Mouse (Mus musculus): ENCODE data around the gene Efna2. TPM values are rescaled to one million over a fixed set of nuclear protein-coding genes. Genes with fewer than 3 reads are reported as not detected.

The Efna2 gene
- polyA plus RNA-seq, 1 experiment: 0.10 TPM

DNA sequence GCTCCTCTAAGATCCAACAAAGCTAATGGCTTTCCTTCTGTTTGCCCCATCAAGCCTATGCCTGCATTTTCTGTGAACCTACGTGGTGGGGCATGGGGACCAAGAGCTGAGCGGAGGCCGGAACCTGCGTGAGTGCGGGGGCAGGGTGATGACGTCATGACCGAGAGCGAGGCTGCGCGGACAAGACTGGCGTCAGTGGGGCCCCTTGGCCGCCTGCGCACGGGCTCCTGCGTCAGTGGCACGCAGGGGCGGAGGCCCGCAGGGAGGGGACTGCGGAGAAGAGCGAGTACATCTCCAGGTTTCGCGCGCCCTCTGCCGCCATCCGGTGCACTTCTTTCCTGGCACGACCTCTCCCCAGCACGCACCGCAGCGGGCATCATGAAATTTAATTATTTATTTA, 38.0 kb upstream of the Efna2 start:
- Histone ChIP-seq H3K9me3 (ENCODE audit: control insufficient read depth, low read length) (peaks cover 5% of the 10 kb centered on the region; the same call in 1 of the 2 replicates), H3K4me3 (replicated peaks) (peak overlapping the region; percentile 86), H3K36me3 (ENCODE audit: control insufficient read depth) (peaks cover 34% of the 10 kb centered on the region), H3K4me1 (ENCODE audit: control insufficient read depth) (peaks cover 96% of the 10 kb centered on the region), H3K27me3 (ENCODE audit: control insufficient read depth) (peaks cover 41% of the 10 kb centered on the region)
- TF ChIP-seq TAL1 (IDR thresholded peaks at IDR 0.05; ENCODE audit: low read length): no peak
- no peak for TF ChIP-seq GATA1 (IDR thresholded peaks at IDR 0.05; ENCODE audit: low read length)

DNA sequence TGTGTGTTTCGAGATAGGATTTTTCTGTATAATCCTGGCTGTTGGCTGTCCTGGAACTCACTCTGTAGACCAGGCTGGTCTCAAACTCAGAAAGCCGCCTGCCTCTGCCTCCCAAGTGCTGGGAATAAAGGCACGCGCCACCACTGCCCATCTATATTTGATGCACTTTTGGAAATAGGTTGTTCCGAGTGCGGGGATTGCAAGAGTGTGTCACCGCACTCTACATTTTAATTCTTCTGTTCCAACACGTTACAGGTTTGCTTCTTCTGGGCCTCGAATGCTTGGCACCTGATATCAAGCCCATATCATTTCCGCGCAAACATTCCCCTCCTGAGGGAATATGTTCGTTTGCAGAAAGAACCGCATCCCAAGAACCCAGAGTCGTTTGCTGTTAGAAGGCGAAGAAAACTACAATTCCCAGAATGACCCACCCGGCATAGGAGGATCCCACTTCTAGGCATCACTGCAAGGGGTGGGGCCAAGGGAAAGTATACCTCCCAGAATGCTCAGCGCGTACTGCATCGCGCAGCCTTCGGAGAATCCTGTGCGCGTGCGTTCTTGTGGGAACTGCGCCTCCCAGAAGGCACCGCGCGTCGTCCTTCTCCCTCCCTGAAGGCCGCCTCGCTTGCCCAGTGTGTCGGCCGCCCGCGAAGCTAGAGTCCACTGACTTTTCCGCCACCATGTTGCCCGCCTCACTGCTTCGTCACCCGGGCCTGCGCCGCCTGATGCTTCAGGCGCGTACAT, 37.3 kb upstream of the Efna2 start:
- Histone ChIP-seq H3K27me3 (ENCODE audit: control insufficient read depth) (peaks cover 34% of the 10 kb centered on the region), H3K9me3 (ENCODE audit: control insufficient read depth, low read length) (peaks cover 2% of the 10 kb centered on the region; the same call in 1 of the 2 replicates), H3K36me3 (ENCODE audit: control insufficient read depth) (peaks cover 41% of the 10 kb centered on the region), H3K4me3 (replicated peaks) (peak overlapping the region; percentile 86), H3K4me1 (ENCODE audit: control insufficient read depth) (peaks cover 98% of the 10 kb centered on the region)
- no peak for TF ChIP-seq TAL1 (IDR thresholded peaks at IDR 0.05; ENCODE audit: low read length)
- TF ChIP-seq GATA1 (IDR thresholded peaks at IDR 0.05; ENCODE audit: low read length): no peak

DNA sequence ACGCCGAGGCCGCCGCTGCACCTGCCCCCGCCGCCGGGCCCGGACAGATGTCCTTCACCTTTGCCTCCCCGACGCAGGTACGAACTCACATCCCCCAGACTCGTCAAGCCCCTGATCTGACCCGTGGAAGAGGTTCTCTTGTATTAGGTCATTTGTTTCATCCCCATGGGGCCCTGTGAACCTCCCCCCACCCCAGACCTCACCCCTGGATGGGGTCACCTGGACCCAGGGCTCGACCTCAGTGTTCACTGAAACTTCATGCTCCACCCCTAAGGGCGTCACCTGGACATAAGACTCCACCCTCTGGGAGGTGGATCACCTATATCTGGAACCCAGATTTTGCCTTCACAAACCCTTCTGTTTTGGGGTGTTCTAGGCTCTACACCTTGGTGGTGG, 36.8 kb upstream of the Efna2 start:
- Histone ChIP-seq H3K36me3 (ENCODE audit: control insufficient read depth) (peaks cover 46% of the 10 kb centered on the region), H3K4me3 (replicated peaks) (peak overlapping the region; percentile 86), H3K4me1 (ENCODE audit: control insufficient read depth) (peaks cover 98% of the 10 kb centered on the region), H3K9me3 (ENCODE audit: control insufficient read depth, low read length) (no peaks in the 10 kb centered on the region; the same call in 1 of the 2 replicates), H3K27me3 (ENCODE audit: control insufficient read depth) (peaks cover 28% of the 10 kb centered on the region)
- TF ChIP-seq TAL1 (IDR thresholded peaks at IDR 0.05; ENCODE audit: low read length): no peak
- TF ChIP-seq GATA1 (IDR thresholded peaks at IDR 0.05; ENCODE audit: low read length): no peak

DNA sequence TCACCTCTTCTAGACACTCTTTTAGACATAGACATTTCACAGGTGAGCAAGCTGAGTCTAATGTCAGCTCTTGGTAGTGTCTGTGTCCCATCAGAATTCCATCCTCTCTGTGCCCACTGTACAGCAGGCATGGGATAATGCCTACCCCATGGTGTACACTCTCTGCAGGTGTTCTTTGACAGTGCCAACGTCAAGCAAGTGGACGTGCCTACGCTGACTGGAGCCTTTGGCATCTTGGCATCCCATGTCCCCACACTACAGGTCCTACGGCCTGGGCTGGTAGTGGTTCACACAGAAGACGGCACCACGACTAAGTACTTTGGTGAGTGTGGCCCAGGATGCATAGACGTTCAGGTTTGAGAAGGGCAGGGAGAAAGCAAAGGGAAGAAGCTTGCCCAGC, 35.6 kb upstream of the Efna2 start:
- Histone ChIP-seq H3K36me3 (ENCODE audit: control insufficient read depth) (peaks cover 48% of the 10 kb centered on the region), H3K9me3 (ENCODE audit: control insufficient read depth, low read length) (no peaks in the 10 kb centered on the region; the same call in 1 of the 2 replicates), H3K4me3 (replicated peaks) (peak overlapping the region; percentile 86), H3K4me1 (ENCODE audit: control insufficient read depth) (peaks cover 96% of the 10 kb centered on the region), H3K27me3 (ENCODE audit: control insufficient read depth) (peaks cover 17% of the 10 kb centered on the region)
- TF ChIP-seq GATA1 (IDR thresholded peaks at IDR 0.05; ENCODE audit: low read length) (no peak), TAL1 (IDR thresholded peaks at IDR 0.05; ENCODE audit: low read length) (no peak)

DNA sequence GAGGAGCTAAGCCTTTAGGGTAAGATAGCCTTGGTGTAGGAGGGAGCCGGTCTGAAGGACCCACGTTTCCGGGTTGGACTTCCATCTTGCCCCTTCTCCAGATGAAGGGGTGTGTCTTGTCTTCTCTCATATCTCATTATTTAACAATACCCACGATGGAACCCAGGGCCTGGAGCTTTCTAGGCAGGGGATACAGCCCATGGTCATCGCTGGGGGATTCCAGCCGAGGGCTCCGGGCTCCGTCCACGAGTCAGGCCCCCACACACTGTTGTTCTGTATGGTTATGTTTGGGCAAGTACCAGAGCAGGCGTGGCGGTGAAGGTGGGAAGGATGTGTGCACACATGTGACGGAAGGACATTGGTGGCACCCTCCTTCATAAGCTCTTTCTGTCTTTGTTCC, 35.1 kb upstream of the Efna2 start:
- peaks cover 12% of the 10 kb centered on the region for H3K27me3 ChIP-seq (ENCODE audit: control insufficient read depth)
- TF ChIP-seq TAL1 (IDR thresholded peaks at IDR 0.05; ENCODE audit: low read length) (no peak), GATA1 (IDR thresholded peaks at IDR 0.05; ENCODE audit: low read length) (no peak)
- peaks cover 95% of the 10 kb centered on the region for H3K4me1 ChIP-seq (ENCODE audit: control insufficient read depth)
- no peaks in the 10 kb centered on the region for H3K9me3 ChIP-seq (ENCODE audit: control insufficient read depth, low read length)
- peaks cover 48% of the 10 kb centered on the region for H3K36me3 ChIP-seq (ENCODE audit: control insufficient read depth)
- H3K4me3 ChIP-seq (replicated peaks): no peak overlapping the region

DNA sequence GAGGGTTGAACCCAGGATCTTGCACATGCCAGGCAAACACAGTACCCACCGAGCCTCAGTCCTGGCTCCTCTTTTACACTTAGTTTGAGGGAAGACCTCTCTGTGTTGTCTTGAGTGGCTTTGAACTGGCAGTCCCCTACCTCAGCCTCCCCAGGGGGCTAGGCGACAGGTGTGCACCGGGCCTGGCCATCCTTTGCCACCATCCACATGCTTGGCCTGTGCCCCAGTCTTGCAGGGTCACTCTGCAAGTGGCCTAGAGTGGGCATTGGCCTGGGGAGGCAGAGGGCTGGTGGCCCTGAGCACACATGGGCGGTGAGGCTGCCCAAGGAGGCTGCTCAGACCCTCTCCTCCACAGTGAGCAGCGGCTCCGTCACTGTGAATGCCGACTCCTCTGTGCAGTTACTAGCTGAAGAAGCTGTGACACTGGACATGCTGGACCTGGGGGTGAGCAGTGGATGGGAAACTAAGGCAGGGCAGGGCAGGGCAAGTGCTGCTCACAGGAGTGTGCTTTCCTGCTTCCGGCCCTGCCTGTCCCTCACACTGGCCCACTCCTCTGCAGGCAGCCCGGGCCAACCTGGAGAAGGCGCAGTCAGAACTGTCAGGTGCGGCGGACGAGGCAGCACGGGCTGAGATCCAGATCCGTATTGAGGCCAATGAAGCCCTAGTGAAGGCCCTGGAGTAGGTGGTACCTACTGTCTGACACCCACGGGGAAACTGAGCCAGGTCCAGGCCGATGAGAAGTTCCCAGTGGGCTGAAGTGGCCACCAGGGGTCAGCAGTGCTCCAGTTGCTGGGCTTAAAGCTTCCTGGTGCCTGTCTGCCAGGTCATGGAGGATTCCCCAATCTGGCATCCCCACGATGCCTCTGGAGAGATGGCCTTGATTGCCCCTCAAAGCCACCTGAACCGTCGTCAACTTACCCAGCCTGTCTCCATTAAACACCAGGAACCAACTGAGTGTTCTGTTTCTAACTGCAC, 34.1 kb upstream of the Efna2 start:
- peaks cover 55% of the 10 kb centered on the region for H3K36me3 ChIP-seq (ENCODE audit: control insufficient read depth)
- peaks cover 2% of the 10 kb centered on the region for H3K27me3 ChIP-seq (ENCODE audit: control insufficient read depth)
- H3K4me3 ChIP-seq (replicated peaks): no peak overlapping the region
- H3K4me1 ChIP-seq (ENCODE audit: control insufficient read depth): peaks cover 95% of the 10 kb centered on the region
- TF ChIP-seq GATA1 (IDR thresholded peaks at IDR 0.05; ENCODE audit: low read length): no peak
- no peak for TF ChIP-seq TAL1 (IDR thresholded peaks at IDR 0.05; ENCODE audit: low read length)
- H3K9me3 ChIP-seq (ENCODE audit: control insufficient read depth, low read length): no peaks in the 10 kb centered on the region

DNA sequence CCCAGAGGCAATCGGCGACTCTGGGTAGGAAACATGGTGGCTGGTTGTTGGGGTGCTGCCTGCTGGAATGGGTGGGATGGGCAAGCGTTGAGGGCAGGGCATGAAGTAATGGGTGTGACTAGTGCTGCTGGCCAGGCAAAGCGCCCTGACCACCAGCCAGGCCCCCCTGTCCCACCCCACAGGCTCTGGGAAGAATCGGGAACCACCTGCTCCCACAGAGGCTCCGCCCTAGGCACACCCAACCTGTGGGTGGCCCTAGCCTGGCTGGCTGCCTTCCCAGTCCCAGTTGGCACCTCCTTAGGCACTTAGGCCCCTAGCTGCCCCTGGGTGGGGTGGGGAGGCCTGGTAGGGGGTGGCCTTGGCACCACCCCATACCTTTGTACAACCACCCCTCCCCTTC, 33.4 kb upstream of the Efna2 start:
- no peak for TF ChIP-seq TAL1 (IDR thresholded peaks at IDR 0.05; ENCODE audit: low read length)
- no peak for TF ChIP-seq GATA1 (IDR thresholded peaks at IDR 0.05; ENCODE audit: low read length)
- peaks cover 62% of the 10 kb centered on the region for H3K36me3 ChIP-seq (ENCODE audit: control insufficient read depth)
- H3K4me3 ChIP-seq (replicated peaks): peak overlapping the region; percentile 95
- H3K4me1 ChIP-seq (ENCODE audit: control insufficient read depth): peaks cover 95% of the 10 kb centered on the region
- no peaks in the 10 kb centered on the region for H3K9me3 ChIP-seq (ENCODE audit: control insufficient read depth, low read length)
- H3K27me3 ChIP-seq (ENCODE audit: control insufficient read depth): no peaks in the 10 kb centered on the region

DNA sequence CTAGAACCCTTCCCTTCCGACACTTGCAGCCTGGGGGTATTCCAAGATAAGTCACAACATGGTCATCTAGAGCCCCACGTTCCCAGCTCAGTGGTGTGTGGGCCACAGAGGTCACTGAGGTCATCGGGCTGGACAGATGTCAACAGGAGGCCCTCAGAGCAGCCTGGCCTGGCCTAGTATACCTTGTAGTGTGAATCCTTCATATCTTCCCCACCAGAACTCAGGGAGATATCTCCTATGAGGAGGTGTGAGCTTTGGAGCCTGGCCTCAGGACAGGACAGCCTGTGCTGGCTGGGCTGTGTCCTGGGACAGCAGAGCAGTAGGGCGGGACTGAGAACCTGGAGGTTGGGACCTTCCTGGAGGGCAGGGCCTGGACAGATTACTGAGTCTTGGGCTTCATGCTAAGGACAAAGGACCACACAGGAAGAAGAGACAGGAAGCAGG, 32.7 kb upstream of the Efna2 start:
- Histone ChIP-seq H3K4me1 (ENCODE audit: control insufficient read depth) (peaks cover 95% of the 10 kb centered on the region), H3K4me3 (replicated peaks) (peak overlapping the region; percentile 95), H3K27me3 (ENCODE audit: control insufficient read depth) (no peaks in the 10 kb centered on the region), H3K36me3 (ENCODE audit: control insufficient read depth) (peaks cover 69% of the 10 kb centered on the region), H3K9me3 (ENCODE audit: control insufficient read depth, low read length) (no peaks in the 10 kb centered on the region)
- no peak for TF ChIP-seq GATA1 (IDR thresholded peaks at IDR 0.05; ENCODE audit: low read length)
- TF ChIP-seq TAL1 (IDR thresholded peaks at IDR 0.05; ENCODE audit: low read length): no peak
